Mouse (Mus musculus) hindbrain, embryonic 16.5 days (tissue): ENCODE data around the gene Sytl2. TPM values are rescaled to one million over a fixed set of nuclear protein-coding genes. Genes with fewer than 3 reads are reported as not detected.

ENCODE experiments used
- ATAC-seq: fragments of 200-750 bp; cut with Nextera tagmentation; 2 replicates; pipeline ENCODE4 v1.8.0; 2017; ENCODE audit warnings: moderate TSS enrichment, moderate library complexity
- H3K27ac ChIP-seq: fragments of 300-500 bp; sonication (generic); 2 replicates; pipeline ENCODE4 v1.5.1; 2014; ENCODE audit warnings: low read depth, mild to moderate bottlenecking, control low read depth, low read length, moderate library complexity
- H3K27me3 ChIP-seq: fragments of 300-500 bp; sonication (generic); replicated peaks from 2 replicates; pipeline ENCODE4 v1.6.1; 2014; ENCODE audit warnings: low read length; ENCODE audit not compliant: control insufficient read depth, insufficient read depth
- H3K36me3 ChIP-seq: fragments of 300-500 bp; sonication (generic); 2 replicates; pipeline ENCODE4 v1.6.1; 2014; ENCODE audit warnings: mild to moderate bottlenecking, low read length, moderate library complexity, mixed read lengths; ENCODE audit not compliant: control insufficient read depth, insufficient read depth
- H3K4me1 ChIP-seq: fragments of 300-500 bp; sonication (generic); 2 replicates; pipeline ENCODE4 v1.6.1; 2014; ENCODE audit warnings: low read depth, low read length; ENCODE audit not compliant: control insufficient read depth, insufficient read depth
- H3K4me2 ChIP-seq: fragments of 300-500 bp; sonication (generic); 2 replicates; pipeline ENCODE4 v1.6.1; 2014; ENCODE audit warnings: mild to moderate bottlenecking, low read length, control low read depth, moderate library complexity
- H3K4me3 ChIP-seq: fragments of 300-500 bp; sonication (generic); 2 replicates; pipeline ENCODE4 v1.5.1; 2014; ENCODE audit warnings: mild to moderate bottlenecking, low read length, control low read depth, moderate library complexity
- H3K9ac ChIP-seq: fragments of 300-500 bp; sonication (generic); 2 replicates; pipeline ENCODE4 v1.6.1; 2014; ENCODE audit warnings: low read depth, mild to moderate bottlenecking, control low read depth, low read length, moderate library complexity
- H3K9me3 ChIP-seq: fragments of 300-500 bp; sonication (generic); 2 replicates; pipeline ENCODE4 v1.6.1; 2014; ENCODE audit warnings: mild to moderate bottlenecking, low read length, moderate library complexity; ENCODE audit not compliant: control insufficient read depth
- WGBS: fragments of 180-500 bp; shearing (Covaris S2); extraction: QIAGEN DNeasy Blood & Tissue Kit; methylation state at CpG from one replicate; pipeline ENCODE4 v1.1.7; 2014; 5-methylcytosine and 5-hydroxymethylcytosine counted together
- polyA plus RNA-seq: library from polyadenylated mRNA; unstranded; fragments of >200 nt; fragmentation: Nextera tagmentation; extraction: Ambion mirVana; gene quantifications from 2 replicates; pipeline ENCODE4 v1.2.1, GENCODE M21; 2015

Gene Sytl2
- polyA plus RNA-seq, 1 experiment from 2014 or later = 7.8 TPM

GRCm38 (mm10) chr7:90442070-90442469 is 140.0 kb downstream of the Sytl2 start:
- H3K27ac ChIP-seq = peak overlapping the region; percentile 99
- H3K9me3 ChIP-seq = no peaks in the 10 kb centered on the region
- H3K4me2 ChIP-seq = peak overlapping the region; percentile 66
- H3K9ac ChIP-seq = peak overlapping the region; percentile 60
- H3K27me3 ChIP-seq = no peaks in the 10 kb centered on the region
- 3% methylated on average over 4 of the region's 4 CpGs for WGBS
- H3K4me1 ChIP-seq = peaks cover 5% of the 10 kb centered on the region
- peak overlapping the region; percentile 98 for H3K4me3 ChIP-seq
- ATAC-seq = peak; percentile 9; the same call in 1 of the 2 replicates
- no peaks in the 10 kb centered on the region for H3K36me3 ChIP-seq

DNA sequence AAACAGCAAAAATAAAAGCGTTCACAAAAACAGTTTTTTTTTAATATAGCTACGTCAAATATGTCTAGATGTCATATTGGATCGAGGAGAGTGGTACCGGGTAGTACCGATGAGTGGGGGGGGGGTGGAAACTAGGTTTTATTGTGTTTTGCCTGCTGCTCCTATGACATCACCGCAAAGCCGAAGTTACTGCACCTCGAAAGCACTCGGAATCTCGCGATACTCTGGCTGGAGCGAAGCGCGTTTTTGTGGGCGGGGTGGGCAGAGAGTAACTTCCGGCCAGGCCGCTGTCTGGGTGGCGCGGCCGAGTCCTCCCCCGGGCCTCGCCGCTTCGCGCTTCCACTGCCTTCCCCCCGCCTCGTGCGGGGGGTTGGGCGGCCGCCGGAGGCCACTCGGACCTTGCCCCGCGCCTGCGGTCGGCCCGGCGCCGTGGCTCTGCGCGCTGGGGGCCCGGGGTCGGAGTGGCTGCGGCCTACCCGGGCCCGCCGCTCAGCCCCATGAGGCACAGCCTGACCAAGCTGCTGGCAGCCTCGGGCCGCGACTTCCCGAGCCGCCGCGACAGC is 140.5 kb downstream of the Sytl2 start, which contains the start of gene Crebzf:
Gene Crebzf, plus strand, starts transcription at position 212 of the 563 bp plus-strand sequence.
- ATAC-seq = peak; percentile 98
- Histone ChIP-seq H3K9ac (peak within 1 kb of the TSS; percentile 99), H3K9me3 (no peaks in the 10 kb centered on the region), H3K36me3 (no peaks in the 10 kb centered on the region), H3K4me3 (peak within 1 kb of the TSS; percentile 98), H3K27me3 (no peaks in the 10 kb centered on the region), H3K4me1 (peaks cover 5% of the 10 kb centered on the region), H3K4me2 (peak within 1 kb of the TSS; percentile 98), H3K27ac (peak within 1 kb of the TSS; percentile 99)
- under 1% methylated on average over 50 of the region's 54 CpGs for WGBS

- Histone ChIP-seq H3K27ac (peak overlapping the region; percentile 99), H3K4me1 (peaks cover 5% of the 10 kb centered on the region), H3K4me2 (peak overlapping the region; percentile 98), H3K36me3 (no peaks in the 10 kb centered on the region), H3K4me3 (peak overlapping the region; percentile 98), H3K9me3 (no peaks in the 10 kb centered on the region), H3K27me3 (no peaks in the 10 kb centered on the region), H3K9ac (peak overlapping the region; percentile 99)
- peak; percentile 68 for ATAC-seq
- WGBS = under 1% methylated on average over 101 of the region's 123 CpGs
These were observed 141.3 kb downstream of the Sytl2 start for GRCm38 (mm10) chr7:90443101-90444091.

- no peak for ATAC-seq
- Histone ChIP-seq H3K4me1 (peaks cover 5% of the 10 kb centered on the region), H3K9ac (peak overlapping the region; percentile 99), H3K36me3 (peaks cover 2% of the 10 kb centered on the region; the same call in 1 of the 2 replicates), H3K27ac (no peak overlapping the region), H3K9me3 (no peaks in the 10 kb centered on the region), H3K27me3 (no peaks in the 10 kb centered on the region), H3K4me2 (peak overlapping the region; percentile 98), H3K4me3 (peak overlapping the region; percentile 98)
- WGBS = 0% methylated on average over 6 of the region's 6 CpGs
These were observed 142.2 kb downstream of the Sytl2 start for GRCm38 (mm10) chr7:90444206-90444605.

- Histone ChIP-seq H3K4me3 (peak overlapping the region; percentile 77), H3K4me2 (peak overlapping the region; percentile 72), H3K27ac (peak overlapping the region; percentile 96; the same call in 1 of the 2 replicates), H3K27me3 (no peaks in the 10 kb centered on the region), H3K9ac (peak overlapping the region; percentile 90), H3K36me3 (no peaks in the 10 kb centered on the region; the same call in 1 of the 2 replicates), H3K9me3 (no peaks in the 10 kb centered on the region), H3K4me1 (peaks cover 10% of the 10 kb centered on the region)
- ATAC-seq = no peak
- WGBS = 33% methylated on average over 7 of the region's 7 CpGs
These were observed 154.2 kb downstream of the Sytl2 start for GRCm38 (mm10) chr7:90456149-90456844.

DNA sequence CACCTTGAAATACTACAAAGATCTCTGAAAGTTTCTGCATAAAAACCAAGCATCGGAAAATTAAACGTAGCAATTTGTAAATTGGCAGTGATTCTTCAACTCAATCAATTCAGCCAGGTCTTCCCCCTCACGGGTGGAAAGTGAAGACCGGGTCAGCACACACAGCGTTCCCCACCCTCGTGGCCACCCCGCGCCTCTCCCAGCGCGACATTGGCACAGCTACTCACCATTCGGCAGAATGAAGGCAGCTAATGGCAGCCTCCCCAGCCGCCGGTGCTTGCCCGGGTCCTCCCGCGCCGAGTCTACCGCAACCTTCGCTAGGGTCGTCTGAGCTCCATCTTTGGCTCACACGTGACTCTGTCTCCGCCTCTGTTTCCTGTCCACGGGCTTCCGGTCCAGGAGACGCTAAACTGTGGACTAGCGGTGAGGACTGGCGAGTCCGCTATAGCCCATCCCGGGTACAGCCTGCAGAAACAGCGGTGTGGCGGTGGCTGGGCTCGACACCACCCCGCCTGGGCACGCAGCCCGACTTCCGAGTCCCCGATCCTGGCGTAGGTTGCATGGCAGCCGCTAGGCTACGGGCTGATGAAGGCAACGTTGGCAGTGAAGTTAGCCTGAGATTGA is 154.9 kb downstream of the Sytl2 start, which contains the start of gene Tmem126a:
Gene Tmem126a, minus strand, starts transcription at position 385 of the 624 bp plus-strand sequence.
- H3K9me3 ChIP-seq = no peaks in the 10 kb centered on the region
- no peaks in the 10 kb centered on the region; the same call in 1 of the 2 replicates for H3K36me3 ChIP-seq
- H3K4me1 ChIP-seq = peaks cover 10% of the 10 kb centered on the region
- peak; percentile 99 for ATAC-seq
- peak within 1 kb of the TSS; percentile 72 for H3K4me2 ChIP-seq
- peak within 1 kb of the TSS; percentile 77 for H3K4me3 ChIP-seq
- H3K27ac ChIP-seq = peak within 1 kb of the TSS; percentile 96
- no peaks in the 10 kb centered on the region for H3K27me3 ChIP-seq
- H3K9ac ChIP-seq = peak within 1 kb of the TSS; percentile 90
- WGBS = under 1% methylated on average over 41 of the region's 41 CpGs

- H3K27ac ChIP-seq = peak overlapping the region; percentile 96
- peak overlapping the region; percentile 90 for H3K9ac ChIP-seq
- H3K4me3 ChIP-seq = peak overlapping the region; percentile 77
- no peaks in the 10 kb centered on the region for H3K9me3 ChIP-seq
- H3K4me1 ChIP-seq = peaks cover 10% of the 10 kb centered on the region
- peak overlapping the region; percentile 72 for H3K4me2 ChIP-seq
- WGBS = 8% methylated on average over 10 of the region's 10 CpGs
- peak; percentile 64 for ATAC-seq
- no peaks in the 10 kb centered on the region; the same call in 1 of the 2 replicates for H3K36me3 ChIP-seq
- no peaks in the 10 kb centered on the region for H3K27me3 ChIP-seq
These were observed 155.5 kb downstream of the Sytl2 start for GRCm38 (mm10) chr7:90457517-90457916.
